Mouse (Mus musculus): ENCODE data around the gene Ss18l1. TPM values are rescaled to one million over a fixed set of nuclear protein-coding genes. Genes with fewer than 3 reads are reported as not detected.
A peak's percentile ranks its signal among the peaks of the same experiment; 100 is the strongest.

The Ss18l1 gene
- total RNA-seq, 2 experiments from 2014 or later, result 38.0 to 40.6 TPM

DNA sequence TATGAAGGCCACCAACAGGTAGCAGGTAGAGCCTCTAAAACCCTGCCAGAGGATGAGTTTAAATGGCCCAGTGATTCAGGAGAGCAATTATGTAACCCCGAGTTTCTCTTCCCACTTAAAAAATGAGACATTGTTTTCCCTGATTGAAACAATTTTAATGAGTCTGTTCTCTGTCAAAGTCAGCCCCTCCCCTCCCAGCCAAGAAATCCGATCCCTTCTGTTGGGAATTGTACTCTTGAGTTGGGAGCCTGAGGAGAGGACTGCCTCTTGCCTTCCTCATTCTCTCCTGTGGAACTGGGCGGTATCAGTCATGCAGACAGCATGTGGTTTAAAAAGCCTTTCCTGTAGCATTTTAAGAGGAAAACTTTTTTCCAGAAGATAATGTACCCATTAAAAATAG lies 42.3 kb downstream of the Ss18l1 start:
- DNase-seq (ENCODE audit: low spot score in 2 of 2), result no peak

DNA sequence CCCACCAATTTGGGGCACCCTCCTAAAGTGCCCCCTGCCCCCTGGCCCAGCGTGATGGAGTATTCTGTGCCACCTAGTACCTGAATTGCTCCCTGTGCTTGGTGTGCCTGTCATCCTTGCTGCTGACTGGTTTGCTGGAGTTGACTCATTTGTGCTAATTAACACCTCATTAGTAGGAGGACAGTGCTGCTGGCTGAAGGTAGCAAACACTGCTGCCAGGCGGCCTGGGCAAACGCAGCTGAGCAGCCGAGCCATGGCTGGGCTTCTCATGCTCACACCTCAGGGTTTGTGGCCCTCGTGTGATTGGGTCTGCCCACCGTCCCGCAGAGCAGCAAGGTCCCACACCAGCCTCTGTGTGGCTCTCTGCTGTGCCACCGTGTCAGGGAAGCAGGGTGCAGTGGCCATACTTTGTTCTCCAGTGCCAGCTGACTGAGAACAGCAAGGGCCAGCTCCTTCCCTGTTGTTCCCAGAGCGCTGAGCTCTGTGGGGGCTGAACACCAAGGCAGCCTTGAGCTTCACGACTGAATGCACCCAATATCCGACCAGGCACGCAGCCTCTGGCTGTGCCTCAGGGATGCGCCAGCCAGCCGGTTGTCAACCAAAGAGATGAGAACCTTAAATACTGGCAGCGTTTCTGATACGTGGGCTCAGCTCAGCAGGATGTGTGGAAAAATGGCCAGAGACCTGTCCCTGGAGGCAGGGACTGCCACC lies 43.8 kb downstream of the Ss18l1 start:
- peak; percentile 51 for DNase-seq (ENCODE audit: low spot score in 2 of 2)

DNA sequence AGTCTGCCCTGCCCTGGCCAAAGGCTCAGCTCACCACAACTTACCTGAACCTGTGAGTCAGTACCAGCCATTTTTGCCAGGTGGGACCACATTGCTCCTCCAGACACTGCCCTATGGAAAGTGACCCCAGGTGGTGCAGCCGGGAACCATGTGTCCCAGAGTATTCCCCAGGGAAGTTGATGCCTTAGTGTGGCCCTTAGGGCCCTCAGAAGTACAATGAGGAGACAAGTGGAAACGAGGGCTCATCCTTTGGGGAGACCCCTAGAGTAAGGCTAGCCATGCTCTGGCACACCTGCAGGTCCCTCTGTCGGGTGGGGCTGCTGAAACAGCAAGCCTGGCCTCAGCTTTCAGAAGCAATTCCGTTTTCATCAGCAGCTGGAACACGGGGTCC lies 44.3 kb downstream of the Ss18l1 start:
- no peak for DNase-seq (ENCODE audit: low spot score in 2 of 2)

DNA sequence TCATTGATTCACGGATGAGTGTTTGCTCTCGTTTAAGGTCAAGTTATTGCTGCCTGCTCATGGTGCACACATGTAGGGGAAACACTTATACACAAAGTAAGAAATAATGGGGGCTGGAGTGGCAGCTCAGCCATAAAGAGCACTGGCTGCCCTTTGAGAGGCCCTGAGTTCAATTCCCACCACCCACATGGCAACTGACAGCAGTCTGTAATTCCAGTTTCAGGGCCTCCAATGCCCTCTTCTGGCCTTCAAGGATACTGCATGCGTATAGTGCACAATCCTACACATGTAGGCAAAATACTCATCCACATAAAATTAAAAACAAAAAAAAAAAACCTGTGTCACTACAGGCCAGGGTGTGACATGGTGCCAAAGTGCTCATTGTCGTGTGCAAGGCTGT lies 45.2 kb downstream of the Ss18l1 start:
- no peak for DNase-seq (ENCODE audit: low spot score in 2 of 2)

DNA sequence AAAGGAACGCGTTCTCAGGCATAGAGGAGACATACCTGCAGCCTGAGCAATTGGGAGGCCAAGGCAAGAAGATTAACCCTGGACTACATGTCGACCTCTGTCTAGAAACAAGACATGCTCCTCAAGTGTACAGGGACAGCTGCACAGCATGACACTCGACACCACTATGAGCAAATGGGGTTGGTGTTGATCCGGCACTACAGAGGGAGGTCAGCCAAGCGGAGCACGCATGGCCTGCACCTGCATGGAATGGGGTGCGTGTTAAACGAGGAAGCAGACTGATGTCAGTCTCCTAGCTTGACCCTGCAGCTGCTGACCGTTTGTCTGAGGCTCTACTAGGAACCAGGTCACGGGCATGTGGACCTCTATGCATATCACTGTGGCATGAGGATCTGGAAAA lies 48.0 kb downstream of the Ss18l1 start:
- DNase-seq (ENCODE audit: low spot score in 2 of 2), result no peak

DNA sequence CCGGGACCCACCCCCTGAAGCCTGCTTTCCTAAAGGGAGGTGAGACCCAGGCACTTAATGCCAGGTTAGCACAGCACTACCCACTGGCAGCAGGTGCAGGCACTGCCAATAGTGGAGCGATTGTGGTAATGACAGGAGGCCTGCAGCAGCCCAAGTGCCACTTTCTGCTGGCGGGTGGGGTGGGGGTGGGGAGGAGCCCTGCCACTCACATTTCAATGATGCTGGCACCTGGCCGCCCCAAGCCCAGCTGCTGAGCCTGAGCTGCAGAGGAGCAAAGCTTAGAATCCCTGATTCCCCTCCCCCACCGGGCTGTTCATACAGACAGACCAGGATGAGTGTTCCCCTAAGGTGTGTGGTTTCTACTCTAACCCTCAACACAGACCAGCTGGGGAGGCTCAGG lies 53.4 kb downstream of the Ss18l1 start:
- DNase-seq (ENCODE audit: low spot score in 2 of 2), result no peak

DNA sequence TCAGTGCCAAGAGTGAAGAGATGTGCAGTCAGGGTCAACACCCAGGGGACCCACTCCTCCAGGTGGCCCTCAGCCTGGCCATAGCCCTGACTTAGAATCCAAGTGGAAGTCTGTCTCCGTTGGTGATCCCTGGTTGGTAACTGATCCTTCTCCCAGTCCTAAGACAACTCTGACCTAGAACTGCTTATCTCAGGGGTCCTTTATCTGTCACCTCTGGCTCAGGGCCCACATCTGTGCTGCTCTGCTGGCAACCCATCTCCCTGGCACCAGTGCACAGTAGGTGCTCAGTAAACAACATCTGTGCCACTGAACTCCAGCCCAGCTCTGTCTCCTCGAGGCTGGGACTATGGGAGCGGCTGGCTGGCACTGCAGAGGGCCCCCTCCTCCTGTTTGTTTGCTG lies 55.3 kb downstream of the Ss18l1 start:
- peak in 1 of 2 experiments; percentile 9 for DNase-seq (ENCODE audit: low spot score in 2 of 2)

DNA sequence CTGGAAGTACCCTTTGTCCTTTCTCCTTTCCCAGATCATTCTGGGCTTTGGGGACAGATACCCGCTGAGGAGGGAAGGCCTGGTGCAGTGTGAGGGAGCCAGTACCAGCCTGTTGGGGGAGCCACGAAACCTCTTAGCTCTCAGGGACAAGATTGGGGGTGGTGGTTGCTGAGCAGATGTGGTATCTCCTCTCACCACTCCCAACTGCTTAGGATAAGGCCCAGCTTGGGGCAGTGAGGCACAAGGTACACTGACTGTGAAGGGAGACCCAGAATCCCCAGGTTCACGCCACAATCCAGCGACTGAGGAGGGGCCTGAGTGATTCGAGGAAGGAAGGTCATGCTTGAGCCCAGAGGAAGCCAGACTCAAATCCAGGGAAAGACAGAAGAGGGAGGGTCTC lies 55.9 kb downstream of the Ss18l1 start:
- peak in 1 of 2 experiments; percentile 19 for DNase-seq (ENCODE audit: low spot score in 2 of 2)

DNA sequence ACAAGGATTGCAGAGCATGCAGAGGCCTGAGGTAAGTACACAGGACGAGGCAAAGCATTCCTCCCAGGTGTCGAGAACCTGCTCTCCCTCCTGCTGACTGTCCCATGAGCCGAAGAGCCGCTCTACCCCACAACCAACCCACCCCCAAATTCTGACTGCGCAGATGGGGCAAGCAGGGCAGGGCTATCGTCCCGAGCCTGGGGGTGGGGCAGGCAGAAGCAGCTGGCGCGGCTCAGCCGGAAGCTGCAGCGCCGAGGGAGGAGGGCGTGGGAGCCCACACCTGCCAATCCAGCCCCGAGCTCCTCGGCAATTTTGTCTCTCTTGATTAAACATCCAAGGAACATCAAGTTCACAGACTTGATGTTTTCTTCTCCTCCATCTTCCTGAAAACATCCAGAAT lies 57.2 kb downstream of the Ss18l1 start:
- DNase-seq (ENCODE audit: low spot score in 2 of 2), result peak in 1 of 2 experiments; percentile 12

DNA sequence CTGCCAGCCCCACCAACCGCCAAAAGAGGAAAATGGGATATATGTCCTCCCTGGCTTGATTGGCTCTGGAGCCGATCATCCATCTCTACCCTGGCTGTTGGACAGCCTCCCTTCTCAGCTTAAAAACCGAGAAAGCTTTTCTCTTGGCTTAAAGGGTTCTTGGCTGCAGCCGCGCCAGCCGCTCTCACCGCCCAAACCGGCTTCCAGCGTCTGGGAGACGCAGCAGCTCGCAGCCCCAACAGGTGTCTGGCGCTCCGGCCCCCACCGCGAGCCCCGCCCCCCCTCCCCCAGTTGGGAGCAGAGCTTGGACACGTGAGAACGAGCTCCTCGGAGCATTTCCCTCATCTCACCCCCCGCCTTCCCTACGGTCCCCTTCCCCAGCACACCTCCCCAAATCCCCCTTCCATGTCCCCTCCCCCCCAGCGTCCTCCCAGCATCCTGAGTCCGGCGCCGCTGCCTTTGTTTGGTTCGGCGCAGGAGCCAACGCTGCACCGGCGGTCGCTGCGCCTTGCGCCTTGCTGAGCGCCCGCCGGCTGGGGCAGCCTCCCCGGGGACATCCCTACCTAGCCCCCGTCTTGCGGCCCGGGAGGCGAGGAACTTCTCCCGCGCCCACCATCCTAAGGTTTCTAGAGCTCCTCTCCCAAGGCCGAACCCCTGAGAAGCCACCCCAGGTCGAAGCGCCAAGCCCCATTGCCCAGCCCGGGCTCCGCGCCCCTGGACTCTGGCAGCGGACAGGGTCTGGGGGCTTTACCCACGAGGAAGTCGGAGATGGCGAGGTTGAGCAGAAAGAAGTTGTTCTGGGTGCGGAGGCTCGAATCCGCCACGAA lies 61.1 kb downstream of the Ss18l1 start:
- no peak for DNase-seq (ENCODE audit: low spot score in 2 of 2)

DNA sequence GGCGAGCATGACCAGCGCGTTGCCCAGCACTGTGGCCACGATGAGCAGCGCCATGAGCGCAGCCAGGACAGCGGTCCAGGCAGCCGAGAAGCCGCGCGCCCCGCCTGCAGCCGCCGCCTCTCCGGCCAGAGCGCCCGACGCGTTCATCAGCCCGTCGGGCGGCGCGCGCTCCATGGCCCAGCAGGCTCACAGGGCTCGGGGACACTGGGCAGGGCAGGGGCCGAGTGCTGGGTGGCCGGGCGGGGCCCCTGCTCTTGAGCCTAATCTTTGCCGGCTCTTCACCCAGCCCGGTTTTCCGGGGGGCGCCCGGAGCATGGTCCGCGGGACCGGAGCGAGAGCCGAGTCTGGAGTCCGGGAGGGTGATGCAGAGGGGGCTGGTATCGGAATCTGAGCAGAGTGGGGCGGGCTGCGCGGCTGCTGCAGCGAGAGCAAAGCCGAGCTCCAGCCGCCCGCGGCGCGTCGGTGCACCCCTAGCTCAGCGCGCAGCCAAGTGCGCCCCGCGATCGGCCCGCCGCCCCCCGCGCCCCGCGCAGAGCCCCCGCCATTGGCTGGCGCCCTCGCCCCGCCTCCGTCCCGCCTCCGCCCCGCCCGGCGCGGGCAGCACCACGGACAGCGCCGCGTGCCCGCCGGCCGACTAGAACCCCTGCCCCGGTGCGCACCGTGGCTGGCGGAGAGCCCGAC lies 61.8 kb downstream of the Ss18l1 start, which contains the start of gene Hrh3:
TSS of gene Hrh3 (minus strand) at position 511 of the 681 bp plus-strand sequence.
- DNase-seq (ENCODE audit: low spot score in 2 of 2), result peak; percentile 61 to 80

DNA sequence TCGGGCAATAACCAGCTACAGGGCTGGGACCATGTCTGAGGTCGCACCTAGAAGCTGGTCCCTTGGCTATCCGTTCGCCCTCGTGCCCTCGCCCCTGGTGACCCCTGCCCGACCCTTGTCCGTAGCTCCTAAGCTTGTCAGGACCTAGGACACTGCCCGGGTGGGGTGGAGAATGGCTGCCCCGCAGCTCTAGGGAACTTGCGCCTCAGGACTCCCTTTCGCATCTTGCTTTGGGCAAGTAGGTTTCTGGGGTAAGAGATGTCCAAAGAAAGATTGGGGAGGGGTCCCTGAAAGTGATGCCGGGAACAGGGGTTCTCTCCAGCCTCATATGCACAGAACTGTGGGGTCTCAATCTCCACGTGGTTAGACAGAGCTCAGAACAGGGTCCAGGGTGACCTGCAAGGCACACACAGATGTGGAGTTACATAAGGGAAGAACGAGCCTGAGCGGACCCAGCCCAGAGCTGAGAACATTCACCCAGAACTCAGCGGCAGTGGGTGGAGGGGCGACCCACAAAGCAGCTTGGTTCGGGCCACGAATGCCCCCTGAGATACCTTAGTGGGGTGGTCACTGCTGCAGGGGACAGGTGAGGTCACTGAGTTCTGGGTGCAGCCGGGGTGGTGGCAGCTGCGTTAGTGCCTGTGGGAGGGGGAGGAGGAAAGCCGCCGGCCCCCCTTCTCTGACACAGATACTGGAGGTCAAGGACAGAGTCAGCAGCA lies 62.5 kb downstream of the Ss18l1 start:
- DNase-seq (ENCODE audit: low spot score in 2 of 2), result no peak

DNA sequence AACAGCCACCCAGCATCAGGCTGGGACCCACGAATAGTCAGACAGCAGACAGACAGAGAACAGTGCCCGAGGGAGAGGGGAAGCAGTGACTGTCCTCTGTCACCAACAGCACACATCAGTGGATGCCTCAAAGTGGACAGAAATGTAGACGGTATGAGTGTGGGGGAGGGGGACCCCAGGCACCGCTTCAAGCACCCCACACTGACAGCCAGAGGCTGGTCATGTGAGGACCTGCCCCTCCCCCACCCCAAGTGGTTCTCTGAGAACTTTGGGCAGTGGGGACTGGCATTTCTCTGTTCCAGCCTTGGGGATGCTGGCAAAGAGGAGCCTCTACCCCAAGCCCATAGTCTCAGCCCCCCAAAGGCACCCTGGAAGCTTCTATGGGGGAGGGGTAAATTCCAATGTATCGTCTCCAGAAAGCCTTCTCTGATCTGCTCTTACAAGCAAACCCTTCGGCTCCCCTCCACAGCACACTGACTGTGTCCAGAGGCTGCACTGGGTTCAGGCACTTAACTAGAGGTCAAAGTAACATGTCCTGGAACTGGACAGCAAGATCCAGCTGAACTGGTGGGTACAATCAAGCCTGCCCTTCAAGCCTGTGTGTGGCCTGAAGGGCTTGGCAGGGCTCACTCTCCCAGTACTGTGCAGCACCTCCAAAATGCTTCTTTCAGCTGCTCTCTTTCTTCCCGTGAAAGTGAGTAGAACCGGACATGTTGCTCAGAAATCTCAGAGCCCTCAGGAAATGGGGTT lies 63.3 kb downstream of the Ss18l1 start:
- DNase-seq (ENCODE audit: low spot score in 2 of 2), result no peak

DNA sequence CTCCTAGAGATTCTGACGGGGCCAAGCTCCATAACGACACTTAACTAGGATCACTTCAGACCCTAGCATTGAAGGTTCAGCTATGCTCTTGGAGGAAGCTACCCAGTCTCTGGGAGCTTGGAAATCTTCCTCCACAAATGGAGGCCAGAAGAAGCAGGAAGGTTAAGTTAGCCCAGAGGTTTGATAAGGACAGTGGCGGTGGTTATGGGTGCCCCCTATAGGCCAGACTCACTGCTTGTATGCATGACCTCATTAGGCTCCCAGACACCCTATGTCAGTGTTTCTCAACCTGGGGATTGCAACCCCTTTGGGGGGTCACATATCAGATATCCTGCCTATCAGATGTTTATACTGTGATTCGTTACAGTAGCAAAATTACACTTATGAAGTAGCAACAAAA lies 64.8 kb downstream of the Ss18l1 start:
- DNase-seq (ENCODE audit: low spot score in 2 of 2), result no peak

DNA sequence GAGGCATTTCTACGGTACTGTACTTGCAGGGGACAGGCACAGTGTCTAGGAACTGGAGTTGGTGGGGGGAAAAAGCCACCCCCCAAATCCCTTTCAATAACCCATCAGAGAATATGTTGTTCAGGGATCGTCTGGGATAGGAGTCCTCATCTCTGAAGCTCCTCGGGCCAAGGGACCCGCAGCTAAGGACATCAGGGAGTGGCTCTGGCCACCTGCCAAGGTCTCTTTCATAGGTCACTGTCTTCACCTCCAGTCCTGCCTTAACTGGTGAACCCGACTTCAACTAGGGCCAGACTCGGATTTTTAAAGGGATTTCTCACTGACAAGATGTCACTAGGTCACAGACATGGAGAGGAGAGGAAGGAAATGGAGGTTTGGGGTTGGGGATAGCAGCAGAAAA lies 66.0 kb downstream of the Ss18l1 start:
- no peak for DNase-seq (ENCODE audit: low spot score in 2 of 2)

DNA sequence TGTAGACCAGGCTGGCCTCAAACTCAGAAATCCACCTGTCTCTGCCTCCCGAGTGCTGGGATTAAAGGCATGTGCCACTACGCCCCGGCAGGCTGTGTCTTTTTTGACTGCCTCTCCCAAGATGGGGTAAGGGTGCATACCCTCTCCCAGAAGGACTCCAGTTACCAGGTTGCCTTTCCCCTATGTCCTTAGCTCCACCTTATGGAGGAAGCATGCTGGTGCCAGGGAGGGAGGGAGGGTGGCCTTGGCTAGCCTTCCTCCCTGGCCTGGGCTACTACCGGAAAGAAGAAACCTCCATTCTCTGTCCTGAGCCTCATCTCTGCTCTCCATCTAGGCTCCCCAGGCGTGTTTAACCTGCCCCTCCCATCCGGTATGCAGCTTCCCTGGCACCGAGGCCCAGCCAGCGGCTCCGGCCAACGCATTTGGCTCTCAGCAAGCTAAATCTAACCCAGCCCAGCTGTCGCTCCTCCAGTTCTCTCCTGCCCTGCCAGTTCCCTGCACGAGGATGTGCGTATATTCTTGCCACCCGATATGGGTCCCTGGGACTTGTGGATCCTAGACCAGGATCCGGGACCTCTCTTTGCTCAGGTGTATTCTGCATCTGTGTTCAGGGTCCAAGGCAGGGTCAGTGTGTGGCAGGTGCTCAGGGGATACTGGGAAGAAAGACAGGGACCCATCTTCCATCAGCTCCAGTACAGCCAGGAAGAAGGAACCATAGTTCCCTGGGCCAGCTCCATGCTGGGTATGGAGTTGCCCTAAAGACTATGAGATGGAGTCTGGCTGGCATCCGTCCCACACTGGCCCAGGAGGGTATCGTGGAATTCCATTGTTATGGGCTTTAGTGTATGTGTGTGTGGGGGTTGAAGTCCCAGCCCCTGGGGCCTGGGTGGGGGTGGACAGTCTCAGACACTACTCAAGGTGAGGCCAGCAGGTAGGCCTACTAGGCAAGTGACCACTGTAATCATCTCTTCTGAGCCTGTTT lies 71.9 kb downstream of the Ss18l1 start:
- peak; percentile 78 to 80 for DNase-seq (ENCODE audit: low spot score in 2 of 2)

DNA sequence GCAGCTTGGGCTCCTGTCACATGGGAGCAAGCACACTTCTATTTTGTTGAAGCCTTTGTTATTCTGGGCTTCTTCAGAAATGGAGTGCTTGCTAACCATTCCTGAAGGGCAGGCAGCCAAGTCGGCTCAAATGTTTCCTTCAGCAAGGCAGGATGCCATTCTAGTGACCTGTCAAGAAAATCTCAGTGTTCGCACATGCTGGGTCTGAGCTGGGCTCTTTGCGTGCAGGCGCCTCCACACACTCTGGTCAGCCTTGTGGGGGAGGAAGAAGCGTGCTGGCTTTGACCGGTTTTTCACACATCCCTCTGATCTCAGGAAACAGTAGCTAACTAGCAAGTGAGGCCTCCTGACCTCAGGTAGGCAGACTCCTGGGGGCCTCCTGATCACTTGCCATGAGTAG lies 73.0 kb downstream of the Ss18l1 start:
- no peak for DNase-seq (ENCODE audit: low spot score in 2 of 2)

DNA sequence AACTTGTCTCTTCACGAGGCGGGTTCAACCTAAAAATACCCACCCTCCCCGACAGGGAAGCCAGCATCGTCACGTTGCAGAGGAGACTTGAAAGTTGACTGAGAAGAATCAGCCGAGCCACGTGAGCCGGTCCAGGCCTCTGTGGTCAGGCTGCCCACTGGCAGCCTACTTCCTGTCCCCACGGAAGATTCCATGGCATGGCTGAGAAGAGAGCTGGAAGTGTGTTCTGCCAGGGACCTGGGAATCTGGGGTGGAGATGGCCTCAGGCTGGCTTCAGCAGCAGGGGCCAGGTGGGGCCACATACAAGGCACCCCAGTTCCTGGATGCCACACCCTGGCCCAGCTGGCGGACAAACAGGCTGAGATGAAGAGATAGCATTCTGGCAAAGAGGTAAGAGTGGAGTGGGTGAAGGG lies 73.8 kb downstream of the Ss18l1 start:
- DNase-seq (ENCODE audit: low spot score in 2 of 2), result no peak

DNA sequence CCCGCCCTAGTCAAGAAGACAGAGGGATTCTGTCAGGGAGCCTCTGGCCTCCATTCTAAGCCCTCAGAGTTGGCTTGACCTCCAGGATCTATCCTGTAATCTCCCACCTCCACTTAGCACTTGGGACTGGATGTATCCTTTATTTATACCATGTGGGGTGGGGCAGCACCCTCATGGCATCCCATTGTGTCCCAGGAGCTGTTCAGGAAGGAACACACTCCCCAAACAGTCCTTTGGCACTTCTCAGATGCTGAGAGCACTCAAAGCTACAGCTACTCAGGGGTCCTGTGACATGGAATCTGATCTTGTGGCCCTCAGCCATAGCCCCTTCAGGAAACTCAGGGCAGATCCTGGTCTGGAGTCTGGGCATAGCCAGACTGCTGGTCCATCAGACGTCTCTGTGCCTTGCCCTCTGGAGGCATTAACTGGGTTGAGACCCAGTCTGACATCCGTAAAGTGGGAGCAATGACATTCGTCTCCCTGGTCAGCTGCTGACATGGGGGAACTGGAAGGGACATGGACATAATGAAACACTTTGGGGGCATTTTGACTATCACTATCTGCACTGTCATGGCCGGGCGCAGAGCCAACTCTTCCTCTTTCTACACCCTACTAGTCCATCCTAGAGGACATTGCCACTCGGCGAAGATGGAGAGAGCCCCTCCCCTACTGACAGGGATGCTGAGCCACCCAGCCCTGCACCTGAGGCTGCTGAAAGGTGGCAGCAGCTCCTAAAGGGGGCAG lies 74.6 kb downstream of the Ss18l1 start:
- no peak for DNase-seq (ENCODE audit: low spot score in 2 of 2)

All from layer of hippocampus, postnatal 10 days (tissue).